Mouse (Mus musculus) limb, embryonic 12.5 days (tissue): ENCODE results near the gene Olfr648. TPM values are rescaled to one million over a fixed set of nuclear protein-coding genes. Genes with fewer than 3 reads are reported as not detected.

ENCODE experiments used
- ATAC-seq: fragments of 200-750 bp; cut with Nextera tagmentation; 2 replicates; pipeline ENCODE4 v1.8.0; 2017; ENCODE audit warnings: low read depth, moderate TSS enrichment; ENCODE audit not compliant: insufficient number of reproducible peaks, insufficient read depth, low FRiP score, low TSS enrichment
- H3K27ac ChIP-seq: fragments of 300-500 bp; sonication (generic); 2 replicates; pipeline ENCODE4 v1.5.1; 2016; ENCODE audit warnings: mild to moderate bottlenecking, moderate library complexity
- H3K27me3 ChIP-seq: fragments of 300-500 bp; sonication (generic); 2 replicates; pipeline ENCODE4 v1.6.1; 2016; ENCODE audit warnings: mild to moderate bottlenecking, moderate library complexity
- H3K36me3 ChIP-seq: fragments of 300-500 bp; sonication (generic); 2 replicates; pipeline ENCODE4 v1.6.1; 2016; ENCODE audit warnings: mild to moderate bottlenecking, moderate library complexity
- H3K4me1 ChIP-seq: fragments of 300-500 bp; sonication (generic); replicated peaks from 2 replicates; pipeline ENCODE4 v1.6.1; 2016
- H3K4me2 ChIP-seq: fragments of 300-500 bp; sonication (generic); 2 replicates; pipeline ENCODE4 v1.6.1; 2016; ENCODE audit warnings: mild to moderate bottlenecking, moderate library complexity
- H3K4me3 ChIP-seq: fragments of 300-500 bp; sonication (generic); replicated peaks from 2 replicates; pipeline ENCODE4 v1.5.1; 2016; ENCODE audit warnings: mild to moderate bottlenecking
- H3K9ac ChIP-seq: fragments of 300-500 bp; sonication (generic); replicated peaks from 2 replicates; pipeline ENCODE4 v1.6.1; 2016; ENCODE audit warnings: mild to moderate bottlenecking, moderate library complexity
- H3K9me3 ChIP-seq: fragments of 300-500 bp; sonication (generic); 2 replicates; pipeline ENCODE4 v1.6.1; 2016; ENCODE audit warnings: mild to moderate bottlenecking, moderate library complexity
- WGBS: fragments of 180-500 bp; shearing (Covaris S2); methylation state at CpG from one replicate; pipeline ENCODE4 v1.1.7; 2016; 5-methylcytosine and 5-hydroxymethylcytosine counted together
- polyA plus RNA-seq: library from polyadenylated mRNA; unstranded; fragments of >200 nt; fragmentation: Nextera tagmentation; extraction: Ambion mirVana; gene quantifications from 2 replicates; pipeline ENCODE4 v1.2.1, GENCODE M21; 2016

Olfr648 gene
- polyA plus RNA-seq, 1 experiment from 2014 or later: 0.23 TPM

DNA sequence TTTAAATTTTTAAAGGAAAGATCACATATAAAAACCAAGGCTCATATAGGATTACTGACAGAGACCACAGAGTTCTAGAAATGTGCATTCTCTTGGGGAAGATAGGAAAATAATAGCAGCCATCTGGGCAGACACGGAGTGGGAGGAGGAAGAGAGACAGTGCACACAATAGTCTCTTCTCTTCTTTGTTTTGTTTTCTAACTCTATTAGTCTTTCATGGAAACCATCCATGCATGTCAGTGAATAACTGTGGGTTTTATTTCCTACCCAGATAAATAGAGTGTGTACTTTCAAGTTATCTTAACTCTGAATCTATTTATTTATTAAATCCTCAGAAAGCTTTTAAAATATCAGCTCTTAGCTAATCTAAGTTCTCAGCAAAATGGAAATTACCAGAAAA, 8.1 kb downstream of the Olfr648 start:
- 88% methylated on average over 1 of the region's 1 CpGs for WGBS
- Histone ChIP-seq H3K27me3 (no peaks in the 10 kb centered on the region), H3K27ac (no peak overlapping the region), H3K9me3 (no peaks in the 10 kb centered on the region), H3K4me2 (no peak overlapping the region), H3K4me1 (no peaks in the 10 kb centered on the region), H3K9ac (no peak overlapping the region), H3K36me3 (no peaks in the 10 kb centered on the region), H3K4me3 (no peak overlapping the region)
- ATAC-seq: no peak

DNA sequence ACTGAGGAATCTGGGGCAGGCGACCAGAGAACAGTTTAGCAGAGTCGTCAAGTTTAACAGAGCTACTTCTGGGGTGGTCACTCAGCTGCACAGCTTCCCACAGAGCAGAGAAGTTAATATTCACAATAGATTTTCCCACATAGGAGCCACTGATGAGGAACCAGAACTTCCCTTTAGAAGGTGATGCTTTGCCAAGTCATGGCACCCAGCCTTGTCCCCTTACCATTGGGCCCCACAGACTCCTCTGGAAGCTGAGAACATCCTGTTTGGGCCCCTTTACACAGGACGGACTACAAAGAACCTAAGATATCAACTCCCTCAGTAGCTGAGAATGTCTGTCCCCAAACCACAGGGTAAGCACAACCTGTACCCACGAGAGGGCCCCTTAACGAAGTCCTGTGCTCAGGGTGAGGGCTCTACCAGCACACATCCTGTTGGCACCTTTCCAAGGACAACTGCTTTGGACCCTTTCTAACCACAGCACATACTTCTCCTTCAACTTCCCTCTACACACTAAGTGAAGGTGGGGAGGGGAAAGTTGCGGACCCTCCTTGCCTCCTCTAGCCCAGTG, 13.5 kb downstream of the Olfr648 start:
- no peak for ATAC-seq
- Histone ChIP-seq H3K9ac (no peak overlapping the region), H3K4me1 (no peaks in the 10 kb centered on the region), H3K4me3 (no peak overlapping the region), H3K36me3 (no peaks in the 10 kb centered on the region), H3K9me3 (no peaks in the 10 kb centered on the region), H3K4me2 (no peak overlapping the region), H3K27me3 (no peaks in the 10 kb centered on the region), H3K27ac (no peak overlapping the region)
- 69% methylated on average over 6 of the region's 6 CpGs for WGBS

DNA sequence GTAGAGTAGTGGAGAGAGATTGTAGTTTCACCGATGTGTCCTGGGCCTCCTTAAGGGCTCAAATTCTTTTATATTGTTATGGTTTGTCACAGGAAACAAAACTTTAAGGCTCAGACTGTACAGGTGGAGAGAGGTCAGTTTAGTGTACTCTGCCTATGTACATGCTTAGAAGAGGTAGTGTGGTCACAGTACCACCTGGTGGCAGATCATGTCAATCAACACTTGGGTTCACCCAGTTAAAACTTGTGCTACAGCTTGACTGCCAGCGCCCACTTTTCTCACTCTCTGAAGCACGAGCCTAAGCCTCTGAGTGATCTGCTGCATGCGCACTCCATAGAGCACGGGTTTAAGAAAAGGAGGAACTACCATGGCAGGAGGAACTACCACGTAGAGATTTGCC, 16.1 kb downstream of the Olfr648 start:
- Histone ChIP-seq H3K4me3 (no peak overlapping the region), H3K4me2 (no peak overlapping the region), H3K27me3 (no peaks in the 10 kb centered on the region), H3K9ac (no peak overlapping the region), H3K36me3 (no peaks in the 10 kb centered on the region), H3K9me3 (no peaks in the 10 kb centered on the region), H3K27ac (no peak overlapping the region), H3K4me1 (no peaks in the 10 kb centered on the region)
- 80% methylated on average over 6 of the region's 6 CpGs for WGBS
- ATAC-seq: no peak

DNA sequence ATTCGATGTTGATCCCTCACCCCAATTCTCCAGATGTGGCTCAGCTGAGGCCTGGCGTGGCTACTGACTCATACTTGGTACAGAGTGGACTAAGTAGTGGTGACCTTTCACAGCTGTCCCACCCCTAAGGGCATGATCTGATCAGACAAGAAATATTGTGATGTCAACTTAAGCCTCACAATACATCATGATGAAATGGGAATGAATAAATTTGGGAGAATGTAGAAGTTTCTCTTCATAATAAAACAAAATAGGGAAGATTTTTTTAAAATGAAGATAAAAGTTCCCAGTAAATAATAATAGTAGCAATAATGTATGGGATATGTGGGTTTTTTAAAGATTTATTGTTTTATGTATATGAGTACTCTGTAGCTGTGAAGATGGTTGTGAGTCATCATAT, 32.7 kb downstream of the Olfr648 start, which contains the start of gene Ubqlnl:
Ubqlnl (minus strand) TSS at position 101 of the 400 bp plus-strand sequence.
- Histone ChIP-seq H3K9ac (no peak within 1 kb of the TSS), H3K4me1 (no peaks in the 10 kb centered on the region), H3K4me3 (no peak within 1 kb of the TSS), H3K27me3 (no peaks in the 10 kb centered on the region), H3K9me3 (0 out of 2 replicates have a peak, but pooled peaks cover 3% of the 10 kb centered on the region), H3K4me2 (no peak within 1 kb of the TSS), H3K36me3 (no peaks in the 10 kb centered on the region), H3K27ac (no peak within 1 kb of the TSS)
- ATAC-seq: no peak
- WGBS: 83% methylated on average over 2 of the region's 2 CpGs

DNA sequence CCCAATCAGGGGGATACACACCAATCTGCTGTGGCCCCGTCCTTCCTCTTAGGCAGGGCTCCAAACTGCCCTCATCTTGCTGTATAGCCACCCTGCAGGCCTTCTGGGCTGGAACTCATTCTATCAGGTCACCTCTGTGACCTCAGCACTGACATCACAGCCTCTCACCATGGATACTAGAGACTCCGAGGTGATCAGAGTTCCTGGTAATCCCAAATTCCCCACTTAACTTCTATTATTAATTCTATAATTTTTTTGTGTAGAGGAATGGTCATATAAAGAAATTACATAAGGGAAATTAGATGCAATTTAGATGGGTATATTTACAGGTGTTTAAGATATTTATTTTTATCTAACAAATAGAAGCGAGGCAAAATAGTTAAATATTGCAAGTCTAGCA, 40.0 kb downstream of the Olfr648 start, which contains the start of gene Ubqln3:
Ubqln3 (minus strand) TSS at position 101 of the 400 bp plus-strand sequence.
- no peak within 1 kb of the TSS for H3K4me3 ChIP-seq
- peaks cover 6% of the 10 kb centered on the region; the same call in 1 of the 2 replicates for H3K9me3 ChIP-seq
- no peaks in the 10 kb centered on the region for H3K27me3 ChIP-seq
- no peak within 1 kb of the TSS for H3K4me2 ChIP-seq
- no peak for ATAC-seq
- no peak within 1 kb of the TSS for H3K9ac ChIP-seq
- WGBS: 68% methylated on average over 3 of the region's 3 CpGs
- no peaks in the 10 kb centered on the region for H3K4me1 ChIP-seq
- no peak within 1 kb of the TSS for H3K27ac ChIP-seq
- no peaks in the 10 kb centered on the region for H3K36me3 ChIP-seq

DNA sequence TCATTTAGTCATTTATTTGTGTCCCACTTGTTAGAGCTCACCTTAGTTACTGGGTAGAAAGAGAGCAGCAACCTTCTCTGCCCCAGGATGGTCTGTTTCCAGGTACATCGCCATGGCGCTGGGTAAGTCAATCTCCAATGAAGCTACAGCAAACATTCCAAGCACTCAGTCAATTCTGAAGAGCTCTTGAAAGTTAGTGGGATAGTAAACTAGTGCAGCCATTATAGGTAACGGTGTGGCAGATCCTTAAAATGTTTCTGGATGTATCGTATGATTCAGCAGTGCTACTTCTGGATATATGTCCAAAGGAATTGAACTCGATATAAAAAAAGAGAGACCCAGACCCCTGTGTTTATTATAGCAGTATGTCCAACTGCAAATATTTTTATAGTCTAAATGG, 45.9 kb downstream of the Olfr648 start, which contains the start of gene Olfr643:
Olfr643 (minus strand) TSS at position 101 of the 400 bp plus-strand sequence.
- WGBS: 83% methylated on average over 5 of the region's 5 CpGs
- Histone ChIP-seq H3K9me3 (no peaks in the 10 kb centered on the region), H3K27me3 (no peaks in the 10 kb centered on the region)

DNA sequence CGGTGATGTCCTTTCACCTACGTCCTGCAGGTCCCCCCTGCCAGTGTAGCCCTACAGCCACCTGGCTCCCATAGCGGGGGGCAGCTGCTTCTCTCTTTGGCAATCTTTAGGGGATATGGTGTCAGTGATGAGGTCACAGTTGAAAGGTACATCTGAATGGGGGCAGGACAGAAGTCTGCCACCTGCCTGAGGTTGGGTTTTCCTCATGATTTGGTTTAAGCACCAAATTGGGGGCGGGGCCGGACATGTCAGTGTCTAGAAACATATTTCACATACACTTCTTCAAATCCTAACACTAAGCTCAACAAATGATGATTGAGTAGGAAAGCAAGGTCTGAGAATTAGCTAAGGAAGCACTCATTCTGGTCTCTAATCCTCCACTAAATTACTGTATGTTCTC, 53.5 kb downstream of the Olfr648 start, which contains the start of gene Ubqln5:
Ubqln5 (minus strand) TSS at position 101 of the 400 bp plus-strand sequence.
- no peak within 1 kb of the TSS for H3K4me3 ChIP-seq
- H3K27me3 ChIP-seq: no peaks in the 10 kb centered on the region
- peaks cover 7% of the 10 kb centered on the region; the same call in 1 of the 2 replicates for H3K9me3 ChIP-seq
- ATAC-seq: no peak
- H3K36me3 ChIP-seq: no peaks in the 10 kb centered on the region
- 85% methylated on average over 5 of the region's 5 CpGs for WGBS
- no peaks in the 10 kb centered on the region for H3K4me1 ChIP-seq
- H3K9ac ChIP-seq: no peak within 1 kb of the TSS
- H3K27ac ChIP-seq: no peak within 1 kb of the TSS
- no peak within 1 kb of the TSS for H3K4me2 ChIP-seq

More for the DNA sequence above, 45.9 kb downstream of the Olfr648 start, which contains the start of gene Olfr643:
- no peaks in the 10 kb centered on the region for H3K36me3 ChIP-seq
- no peaks in the 10 kb centered on the region for H3K4me1 ChIP-seq
- no peak within 1 kb of the TSS for H3K4me3 ChIP-seq
- H3K9ac ChIP-seq: no peak within 1 kb of the TSS
- no peak within 1 kb of the TSS for H3K27ac ChIP-seq
- ATAC-seq: no peak
- no peak within 1 kb of the TSS for H3K4me2 ChIP-seq

Other genes starting within 250 kb of the Olfr648 start
- not detected in 2 replicates for gene Olfr632, start 249.0 kb downstream of the Olfr648 start, polyA plus RNA-seq
- gene Olfr633, start 239.0 kb downstream of the Olfr648 start, polyA plus RNA-seq: not detected in 2 replicates
- gene Olfr635, start 212.2 kb downstream of the Olfr648 start, polyA plus RNA-seq: not detected in 2 replicates
- gene Olfr638, start 184.6 kb downstream of the Olfr648 start, polyA plus RNA-seq: not detected in 2 replicates
- not detected in 2 replicates for gene Olfr639, start 166.1 kb downstream of the Olfr648 start, polyA plus RNA-seq
- not detected in 2 replicates for gene Olfr640, start 157.8 kb downstream of the Olfr648 start, polyA plus RNA-seq
- gene Olfr641, start 147.9 kb downstream of the Olfr648 start, polyA plus RNA-seq: not detected in 2 replicates
- not detected in 2 replicates for gene Olfr642, start 130.7 kb downstream of the Olfr648 start, polyA plus RNA-seq
- not detected in 2 replicates for gene 4930516K23Rik, start 121.9 kb downstream of the Olfr648 start, polyA plus RNA-seq
- not detected in 2 replicates for gene Olfr644, start 111.5 kb downstream of the Olfr648 start, polyA plus RNA-seq
- not detected in 2 replicates for gene Olfr645, start 97.9 kb downstream of the Olfr648 start, polyA plus RNA-seq
- gene Olfr646, start 78.5 kb downstream of the Olfr648 start, polyA plus RNA-seq: not detected in 2 replicates
- gene Ubqln5, start 53.6 kb downstream of the Olfr648 start, polyA plus RNA-seq: not detected in 2 replicates
- gene Olfr643, start 46.0 kb downstream of the Olfr648 start, polyA plus RNA-seq: not detected in 2 replicates
- not detected in 2 replicates for gene Ubqln3, start 40.1 kb downstream of the Olfr648 start, polyA plus RNA-seq
- gene Ubqlnl, start 32.8 kb downstream of the Olfr648 start, polyA plus RNA-seq: not detected in 2 replicates
- gene Olfm5, start 18.6 kb downstream of the Olfr648 start, polyA plus RNA-seq: not detected in 2 replicates
- not detected in 2 replicates for gene Olfr649, start 12.6 kb upstream of the Olfr648 start, polyA plus RNA-seq
- 2.2 and 2.8 TPM in 2 replicates for gene Trim6, start 35.4 kb upstream of the Olfr648 start, polyA plus RNA-seq
- gene Trim34a, start 61.1 kb upstream of the Olfr648 start, polyA plus RNA-seq: 0.93 and 1.4 TPM in 2 replicates
- 0.08 and 0.09 TPM in 2 replicates for gene Trim5, start 104.7 kb upstream of the Olfr648 start, polyA plus RNA-seq
- gene Trim12a, start 132.1 kb upstream of the Olfr648 start, polyA plus RNA-seq: 6.2 and 6.6 TPM in 2 replicates
- gene Trim34b, start 146.1 kb upstream of the Olfr648 start, polyA plus RNA-seq: not detected in 2 replicates
- gene Trim12c, start 170.0 kb upstream of the Olfr648 start, polyA plus RNA-seq: 2.4 and 2.5 TPM in 2 replicates
- not detected in 2 replicates for gene Trim30b, start 186.5 kb upstream of the Olfr648 start, polyA plus RNA-seq
- gene Trim30c, start 217.4 kb upstream of the Olfr648 start, polyA plus RNA-seq: not detected in 2 replicates